ENCODE assay signal across 8 mouse cellular contexts in the genomic region with DNA sequence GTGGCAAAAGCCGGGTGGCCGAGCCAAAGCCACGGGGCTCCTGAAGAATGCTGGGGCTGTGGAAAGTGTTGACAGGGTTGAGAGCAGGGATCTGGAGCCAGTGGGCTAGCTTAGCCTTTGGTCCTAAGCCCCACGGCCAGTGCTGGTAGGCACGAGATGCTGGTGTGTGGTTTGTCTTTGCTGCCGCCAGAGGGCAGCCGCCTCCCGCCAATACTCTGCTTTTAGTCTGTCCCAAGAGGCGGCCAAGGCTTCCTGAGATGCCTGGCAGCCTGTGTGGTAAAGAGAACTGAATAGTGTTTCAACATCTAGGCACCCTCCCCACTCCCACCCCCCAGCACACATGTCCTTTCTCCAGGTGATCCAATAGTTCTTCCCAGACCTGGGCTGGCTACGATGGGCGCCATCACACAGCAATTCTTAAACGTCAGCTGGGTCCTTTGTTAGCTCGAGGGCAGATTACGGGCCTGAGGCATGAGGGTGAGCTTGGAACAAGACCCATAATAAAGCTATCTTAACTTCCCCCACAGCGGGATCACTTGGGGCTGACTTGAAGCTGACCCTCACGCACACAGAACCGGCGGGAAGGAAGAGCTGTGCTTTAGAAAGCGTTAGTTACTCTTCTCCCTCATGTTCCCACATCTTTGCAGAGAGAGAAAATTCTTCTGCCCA. TPM values are rescaled to one million over a fixed set of nuclear protein-coding genes. Genes with fewer than 3 reads are reported as not detected.
A peak's percentile ranks its signal among the peaks of the same experiment; 100 is the strongest.
DNase-seq lines count a peak whose midpoint lies in the region; ATAC-seq lines count a peak whose summit lies in the region.

No protein-coding gene starts in this region.

- H3K9me3 ChIP-seq in limb, embryonic 11.5 days (ENCODE audit: control insufficient read depth, low read length): no peaks in the 10 kb centered on the region

- H3K36me3 ChIP-seq in limb, embryonic 11.5 days (ENCODE audit: control insufficient read depth, insufficient read depth, low read length): no peaks in the 10 kb centered on the region

- H3K27me3 ChIP-seq in limb, embryonic 11.5 days (ENCODE audit: control insufficient read depth, insufficient read depth, low read length): 0 out of 2 replicates have a peak, but pooled peaks cover 4% of the 10 kb centered on the region

- H3K4me3 ChIP-seq in limb, embryonic 11.5 days (ENCODE audit: low read depth, low read length): no peak overlapping the region

- H3K4me2 ChIP-seq in limb, embryonic 11.5 days (ENCODE audit: low read depth, severe bottlenecking): no peak overlapping the region

- H3K27ac ChIP-seq in limb, embryonic 11.5 days (replicated peaks; ENCODE audit: low read depth, low read length): no peak overlapping the region

- H3K9ac ChIP-seq in limb, embryonic 11.5 days (ENCODE audit: low read length): no peak overlapping the region

- H3K4me1 ChIP-seq in limb, embryonic 11.5 days (ENCODE audit: control insufficient read depth, insufficient read depth, low read length): peaks cover 27% of the 10 kb centered on the region

- ATAC-seq in cerebellum, adult (ENCODE audit: insufficient number of reproducible peaks, low FRiP score, low TSS enrichment): no peak
- ATAC-seq in limb, embryonic 11.5 days (ENCODE audit: insufficient number of reproducible peaks, low FRiP score, low TSS enrichment, low read depth): 0 out of 2 replicates have a peak, but pooled peaks have one; percentile 67
- ATAC-seq in monocyte, adult 5-6 weeks (replicated peaks; ENCODE audit: insufficient number of reproducible peaks, low FRiP score, low TSS enrichment, poor library complexity, severe bottlenecking): 0 out of 2 replicates have a peak, but pooled peaks have one; percentile 36

- peak; percentile 72 for DNase-seq in cerebellum, adult 11 months
- peak; percentile 92 for DNase-seq in embryo, embryonic 10.5 days (ENCODE audit: low spot score)
- peak; percentile 53 for DNase-seq in gastrocnemius, postnatal 25 days
- peak; percentile 54 for DNase-seq in kidney, adult 11 months
- DNase-seq in limb, embryonic 11.5 days (ENCODE audit: low spot score): peak; percentile 85
- peak; percentile 25 to 55 for DNase-seq in spleen, postnatal 14 days (ENCODE audit: low spot score in 2 of 2)

- 28% methylated on average over 19 of the region's 19 CpGs for WGBS in limb, embryonic 11.5 days

RNA-seq across cellular contexts. Expression of a gene that starts 25.0 kb away (rescaled TPM):
- under 1 TPM; 0.38 to 0.41 TPM for total RNA-seq in gastrocnemius, postnatal 25 days (2021)
- polyA plus RNA-seq in limb, embryonic 11.5 days (2014; fragmentation: Nextera tagmentation; extraction: Ambion mirVana): 53.7 and 57.5 TPM in 2 replicates
- total RNA-seq in monocyte, adult 5-6 weeks (2017): not detected in 3 replicates

RNA-seq across cellular contexts. Expression of a gene that starts 32.4 kb away (rescaled TPM):
- total RNA-seq in gastrocnemius, postnatal 25 days (2021): under 1 TPM; 0.15 to 0.32 TPM
- 0.12 TPM in 1 of 2 replicates, not detected in the other for polyA plus RNA-seq in limb, embryonic 11.5 days (2014; fragmentation: Nextera tagmentation; extraction: Ambion mirVana)
- 7.8 to 44.8 TPM (median 28.4 TPM) in 3 replicates for total RNA-seq in monocyte, adult 5-6 weeks (2017)

Comparison
In these comparisons a context has a peak if more than half of its experiments do, and no peak if none do; other contexts are left out.
1. DNase-seq: peak in every context shown above with its lines; median percentile 92 in embryo, embryonic 10.5 days; 85 in limb, embryonic 11.5 days; 72 in cerebellum, adult 11 months; 54 in kidney, adult 11 months; 53 in gastrocnemius, postnatal 25 days; 40 in spleen, postnatal 14 days.